Mouse (Mus musculus) CH12.LX (cell line): ENCODE results near the gene Wnt11.

ENCODE experiments used
- CTCF ChIP-seq, 2 experiments: IDR thresholded peaks in 1 of 2; conservative IDR thresholded peaks in 1 of 2; 2 replicates each; pipeline ENCODE4 v1.5.1; 2011 to 2012; ENCODE audit warnings: low read depth in 2 of 2, low read length in 2 of 2, improper control_type of control experiment in 1 of 2, inconsistent platforms in 1 of 2, mild to moderate bottlenecking in 1 of 2, moderate library complexity in 1 of 2
- EP300 ChIP-seq: IDR thresholded peaks from 2 replicates; pipeline ENCODE4 v1.6.1; 2011; ENCODE audit warnings: low read length, improper control_type of control experiment
- HCFC1 ChIP-seq: IDR thresholded peaks from 2 replicates; pipeline ENCODE4 v1.6.1; 2012; ENCODE audit warnings: low read depth, mild to moderate bottlenecking, inconsistent platforms, low read length, improper control_type of control experiment
- JUND ChIP-seq: conservative IDR thresholded peaks from 2 replicates; pipeline ENCODE4 v1.6.1; 2011; ENCODE audit warnings: low read depth, low read length, improper control_type of control experiment
- KAT2A ChIP-seq: IDR thresholded peaks from 2 replicates; pipeline ENCODE4 v1.6.1; 2012; ENCODE audit warnings: low read length, improper control_type of control experiment, inconsistent platforms; ENCODE audit not compliant: insufficient replicate concordance
- NRF1 ChIP-seq: IDR thresholded peaks from 2 replicates; pipeline ENCODE4 v1.6.1; 2014; ENCODE audit warnings: low read depth, mild to moderate bottlenecking, inconsistent platforms, low read length, improper control_type of control experiment, moderate library complexity
- POLR2A ChIP-seq: IDR thresholded peaks from 2 replicates; pipeline ENCODE4 v1.6.1; 2011; ENCODE audit warnings: low read depth, mild to moderate bottlenecking, improper control_type of control experiment, low read length
- RCOR1 ChIP-seq: conservative IDR thresholded peaks from 2 replicates; pipeline ENCODE4 v1.6.1; 2012; ENCODE audit warnings: low read depth, mild to moderate bottlenecking, inconsistent platforms, low read length, improper control_type of control experiment
- UBTF ChIP-seq: IDR thresholded peaks from 2 replicates; pipeline ENCODE4 v1.6.1; 2012; ENCODE audit warnings: low read depth, mild to moderate bottlenecking, inconsistent platforms, low read length, improper control_type of control experiment, moderate library complexity

DNA sequence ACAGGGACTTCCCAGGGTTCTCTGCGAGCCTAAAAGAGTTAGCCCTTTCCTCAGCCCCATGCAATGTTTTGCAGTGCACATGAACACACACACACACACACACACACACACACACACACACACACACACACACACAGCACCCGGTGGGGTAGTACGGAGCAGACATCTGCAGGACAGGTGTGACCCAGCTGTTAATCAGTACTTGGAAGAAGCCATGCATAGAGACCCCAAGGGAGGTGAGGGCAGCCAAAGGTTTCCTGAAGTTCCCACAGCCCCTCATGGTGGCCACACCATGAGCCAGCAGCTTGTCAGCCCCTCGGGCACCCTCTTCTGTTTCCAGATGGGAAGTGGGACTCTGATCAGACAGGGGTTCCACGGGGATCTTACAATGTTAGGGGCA is 28.1 kb downstream of the Wnt11 start:
- no peak for TF ChIP-seq POLR2A
- no peak for TF ChIP-seq KAT2A
- TF ChIP-seq CTCF (conservative IDR thresholded peaks at IDR 0.05 in 1 of 2, IDR thresholded peaks at IDR 0.05 in 1 of 2; ENCODE audit: low read depth in 2 of 2, low read length in 2 of 2) = 0 out of 4 replicates have a peak, but pooled peaks of 1 of the 2 experiments have one; percentile 7
- TF ChIP-seq RCOR1 = no peak
- no peak for TF ChIP-seq UBTF
- no peak for TF ChIP-seq EP300
- no peak for TF ChIP-seq NRF1
- no peak for TF ChIP-seq JUND
- TF ChIP-seq HCFC1 = no peak
